Mouse (Mus musculus) lung, adult 2 months (tissue): Measurements from ENCODE around the gene Dydc1.

ENCODE experiments used
- CTCF ChIP-seq: fragments of 200-500 bp; IDR thresholded peaks from 2 replicates; pipeline ENCODE4 v1.5.1; 2011; ENCODE audit warnings: mild to moderate bottlenecking, low read length, control low read depth; ENCODE audit not compliant: insufficient read depth
- POLR2A ChIP-seq: fragments of 200-500 bp; IDR thresholded peaks from 2 replicates; pipeline ENCODE4 v1.6.1; 2011; ENCODE audit warnings: low read depth, mild to moderate bottlenecking, control low read depth, low read length, borderline replicate concordance; ENCODE audit errors: extremely low read depth

DNA sequence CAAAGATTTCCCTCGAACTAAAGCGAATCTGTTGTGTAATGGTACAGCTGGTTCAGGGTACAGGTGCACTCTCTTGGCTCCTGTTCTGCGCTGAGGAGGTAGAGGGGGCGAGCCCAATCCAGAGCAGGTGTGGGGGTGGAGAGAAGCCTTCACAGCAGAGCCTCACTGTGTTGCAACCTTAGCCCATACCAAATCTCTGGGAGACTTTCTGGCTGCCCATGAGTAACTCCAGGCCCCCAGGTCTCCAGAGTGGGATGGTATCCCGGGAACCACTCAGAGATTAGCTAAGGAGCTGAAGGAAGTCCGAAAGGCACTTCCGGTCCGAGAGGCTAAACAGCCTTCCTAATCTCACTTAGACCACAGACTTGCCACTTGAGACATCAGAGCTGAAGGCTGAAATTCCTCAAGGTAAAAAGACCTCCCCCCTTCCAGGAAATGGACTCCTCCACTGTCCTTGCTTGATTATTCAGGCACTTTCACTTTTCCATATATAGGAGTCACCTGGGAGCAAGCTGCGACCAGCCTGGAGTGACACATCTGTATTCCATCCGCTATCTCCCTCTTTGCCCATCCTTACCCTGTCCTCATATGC lies 32.2 kb downstream of the Dydc1 start, which contains the start of gene Mat1a:
- TF ChIP-seq POLR2A: no peak
- TF ChIP-seq CTCF: no peak
